Mouse (Mus musculus) brain, embryonic 14.5 days (tissue): ENCODE data around the gene Fars2.

Experiments
- CTCF ChIP-seq: fragments of 200-500 bp; IDR thresholded peaks from 2 replicates; pipeline ENCODE4 v1.5.1; 2012; ENCODE audit warnings: inconsistent platforms, mild to moderate bottlenecking, moderate library complexity, borderline replicate concordance; ENCODE audit not compliant: insufficient read depth, insufficient read length; ENCODE audit errors: extremely low read depth
- POLR2A ChIP-seq: fragments of 200-500 bp; IDR thresholded peaks from 2 replicates; pipeline ENCODE4 v1.6.1; 2012; ENCODE audit warnings: mild to moderate bottlenecking, inconsistent platforms, borderline replicate concordance; ENCODE audit not compliant: poor library complexity, insufficient read depth, insufficient read length, severe bottlenecking; ENCODE audit errors: extremely low read depth

DNA sequence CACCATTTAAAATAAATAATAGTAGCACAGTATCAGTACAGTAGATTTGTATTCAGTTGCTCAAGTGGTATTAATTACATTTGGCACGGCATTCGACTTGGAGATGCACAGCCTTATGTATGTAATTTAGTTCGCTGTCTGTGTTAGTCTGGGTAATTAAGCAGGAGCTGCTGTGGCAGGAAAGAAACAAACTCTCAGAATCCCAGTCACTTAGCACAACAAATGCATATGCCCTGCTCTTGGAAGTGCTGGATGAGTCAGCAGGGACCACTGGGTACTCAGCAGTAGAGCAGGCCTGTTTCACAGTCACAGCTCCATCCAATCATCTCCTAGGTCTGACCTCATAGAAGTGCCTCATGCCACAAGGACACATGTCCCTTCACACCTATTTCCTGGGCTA lies 200.6 kb downstream of the Fars2 start:
- TF ChIP-seq CTCF (no peak), POLR2A (no peak)
